Mouse (Mus musculus) liver, embryonic 15.5 days (tissue): ENCODE measurements at regions not wholly inside any gene's neighbourhood (a gene's known extent, or its start where the extent isn't known, plus 50 kb on each side); places are given as distances from the start of the nearest gene placed in this dataset.

Experiments used
- ATAC-seq: fragments of 200-750 bp; cut with Nextera tagmentation; 2 replicates; pipeline ENCODE4 v1.8.0; 2017; ENCODE audit warnings: moderate number of reproducible peaks, mild to moderate bottlenecking, moderate library complexity; ENCODE audit not compliant: insufficient read depth
- H3K27ac ChIP-seq: fragments of 300-500 bp; sonication (generic); replicated peaks from 2 replicates; pipeline ENCODE4 v1.5.1; 2015; ENCODE audit warnings: mild to moderate bottlenecking, inconsistent platforms
- H3K27me3 ChIP-seq: fragments of 300-500 bp; sonication (generic); 2 replicates; pipeline ENCODE4 v1.6.1; 2015; ENCODE audit warnings: mild to moderate bottlenecking, inconsistent platforms
- H3K36me3 ChIP-seq: fragments of 300-500 bp; sonication (generic); replicated peaks from 2 replicates; pipeline ENCODE4 v1.6.1; 2015; ENCODE audit warnings: moderate library complexity, mild to moderate bottlenecking, inconsistent platforms
- H3K4me1 ChIP-seq: fragments of 300-500 bp; sonication (generic); replicated peaks from 2 replicates; pipeline ENCODE4 v1.6.1; 2015; ENCODE audit warnings: inconsistent platforms
- H3K4me2 ChIP-seq: fragments of 300-500 bp; sonication (generic); 2 replicates; pipeline ENCODE4 v1.6.1; 2015; ENCODE audit warnings: moderate library complexity, mild to moderate bottlenecking, inconsistent platforms
- H3K4me3 ChIP-seq: fragments of 300-500 bp; sonication (generic); replicated peaks from 2 replicates; pipeline ENCODE4 v1.5.1; 2015; ENCODE audit warnings: mild to moderate bottlenecking, inconsistent platforms
- H3K9ac ChIP-seq: fragments of 300-500 bp; sonication (generic); 2 replicates; pipeline ENCODE4 v1.6.1; 2015; ENCODE audit warnings: moderate library complexity, mild to moderate bottlenecking, inconsistent platforms
- H3K9me3 ChIP-seq: fragments of 300-500 bp; sonication (generic); replicated peaks from 2 replicates; pipeline ENCODE4 v1.6.1; 2016; ENCODE audit warnings: inconsistent platforms
- WGBS: fragments of 180-500 bp; shearing (Covaris S2); methylation state at CpG from one replicate; pipeline ENCODE4 v1.1.7; 2015; ENCODE audit warnings: mixed read lengths; ENCODE audit not compliant: insufficient replicate concordance; 5-methylcytosine and 5-hydroxymethylcytosine counted together

DNA sequence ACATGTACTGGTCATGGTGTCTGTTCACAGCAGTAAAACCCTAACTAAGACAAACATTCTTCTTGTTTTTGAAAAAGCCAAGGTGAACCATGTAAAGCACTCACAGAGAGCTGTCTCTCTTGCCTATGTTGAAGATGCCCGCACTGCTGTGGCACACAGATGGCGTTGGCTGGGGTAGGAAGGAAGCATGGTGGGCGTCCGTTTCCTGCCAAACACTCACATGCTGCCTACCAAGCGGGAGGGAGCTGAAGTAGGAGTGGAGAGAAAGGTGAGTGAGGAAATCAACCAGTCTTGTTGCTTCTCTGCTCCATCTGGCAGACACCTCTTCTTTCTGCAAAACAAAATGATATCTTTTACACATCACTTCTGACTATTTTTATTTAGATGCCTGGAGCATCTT lies 200.0 kb downstream of the Diras2 start:
- 43% methylated on average over 5 of the region's 5 CpGs for WGBS
- H3K9ac ChIP-seq: no peak overlapping the region
- no peak overlapping the region for H3K4me3 ChIP-seq
- ATAC-seq: no peak
- no peak overlapping the region for H3K4me2 ChIP-seq
- H3K27ac ChIP-seq: no peak overlapping the region
- no peaks in the 10 kb centered on the region for H3K27me3 ChIP-seq
- no peaks in the 10 kb centered on the region for H3K36me3 ChIP-seq
- no peaks in the 10 kb centered on the region for H3K4me1 ChIP-seq
- no peaks in the 10 kb centered on the region for H3K9me3 ChIP-seq

DNA sequence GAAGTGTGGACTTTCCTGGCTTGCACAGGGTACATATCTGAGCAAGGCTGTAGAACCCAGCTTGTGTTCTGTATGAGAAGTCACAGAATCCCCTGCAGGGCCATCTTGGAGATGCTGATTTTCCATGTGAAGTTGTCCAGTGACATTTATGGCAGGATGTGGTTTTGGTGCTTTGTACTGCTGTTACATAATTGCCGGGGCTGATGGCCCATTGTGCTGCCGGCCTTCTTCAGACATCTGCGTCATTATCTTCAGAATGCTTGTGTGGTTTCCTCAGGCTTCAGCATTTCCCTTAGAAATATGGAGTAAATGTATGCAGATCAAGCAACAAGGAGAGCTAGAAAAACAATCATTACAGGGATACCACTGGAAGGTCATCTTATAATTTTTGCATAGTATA lies 196.1 kb downstream of the Diras2 start:
- Histone ChIP-seq H3K4me1 (no peaks in the 10 kb centered on the region), H3K27ac (no peak overlapping the region), H3K9me3 (no peaks in the 10 kb centered on the region), H3K4me3 (no peak overlapping the region), H3K4me2 (no peak overlapping the region), H3K27me3 (no peaks in the 10 kb centered on the region), H3K36me3 (no peaks in the 10 kb centered on the region), H3K9ac (no peak overlapping the region)
- WGBS: 14% methylated on average over 3 of the region's 3 CpGs
- ATAC-seq: no peak

DNA sequence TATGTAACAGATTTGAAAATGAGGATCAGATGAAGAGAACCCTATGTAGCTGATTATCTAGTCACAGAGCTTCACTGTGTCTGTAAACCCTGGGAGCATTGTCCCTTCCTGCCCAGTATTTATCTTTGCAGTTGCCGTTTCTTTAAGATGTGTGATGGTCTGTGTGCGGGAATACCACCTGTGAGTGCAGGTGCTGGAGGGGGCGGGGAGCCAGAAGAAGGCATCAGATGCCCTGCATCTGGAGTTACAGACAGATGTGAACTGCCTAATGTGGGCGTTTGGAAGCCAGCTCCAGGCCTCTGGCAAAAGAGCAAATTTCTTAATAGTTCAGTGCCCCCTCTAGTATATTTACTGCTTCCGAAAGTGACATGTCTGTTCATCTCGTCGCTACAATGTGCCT lies 193.1 kb downstream of the Diras2 start:
- Histone ChIP-seq H3K4me3 (no peak overlapping the region), H3K27me3 (no peaks in the 10 kb centered on the region), H3K36me3 (no peaks in the 10 kb centered on the region), H3K9me3 (no peaks in the 10 kb centered on the region), H3K9ac (no peak overlapping the region), H3K4me1 (no peaks in the 10 kb centered on the region), H3K27ac (no peak overlapping the region), H3K4me2 (no peak overlapping the region)
- no peak for ATAC-seq
- WGBS: 62% methylated on average over 7 of the region's 7 CpGs

DNA sequence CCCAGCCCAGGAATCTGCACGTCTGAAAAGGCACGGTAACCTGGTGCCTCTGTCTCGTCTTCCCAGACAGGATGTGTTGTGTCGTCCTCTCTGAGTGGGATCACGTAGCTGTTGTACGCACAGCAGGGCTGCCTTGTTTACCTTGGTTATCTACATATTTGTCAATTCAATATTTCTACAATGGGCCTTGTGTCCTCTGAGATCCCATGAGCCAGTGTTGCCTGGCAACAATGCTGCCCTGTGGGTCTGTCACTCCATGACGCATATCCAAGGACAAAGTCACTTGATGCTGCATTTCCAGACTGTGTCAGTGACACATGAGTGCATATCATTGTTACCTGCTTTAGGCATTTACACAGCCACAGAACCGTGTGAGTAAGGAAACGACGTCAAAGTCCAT lies 191.9 kb downstream of the Diras2 start:
- H3K36me3 ChIP-seq: no peaks in the 10 kb centered on the region
- no peak overlapping the region for H3K27ac ChIP-seq
- H3K9me3 ChIP-seq: no peaks in the 10 kb centered on the region
- H3K4me3 ChIP-seq: no peak overlapping the region
- H3K4me1 ChIP-seq: no peaks in the 10 kb centered on the region
- 61% methylated on average over 10 of the region's 10 CpGs for WGBS
- no peak for ATAC-seq
- no peaks in the 10 kb centered on the region for H3K27me3 ChIP-seq
- no peak overlapping the region for H3K4me2 ChIP-seq
- H3K9ac ChIP-seq: no peak overlapping the region

DNA sequence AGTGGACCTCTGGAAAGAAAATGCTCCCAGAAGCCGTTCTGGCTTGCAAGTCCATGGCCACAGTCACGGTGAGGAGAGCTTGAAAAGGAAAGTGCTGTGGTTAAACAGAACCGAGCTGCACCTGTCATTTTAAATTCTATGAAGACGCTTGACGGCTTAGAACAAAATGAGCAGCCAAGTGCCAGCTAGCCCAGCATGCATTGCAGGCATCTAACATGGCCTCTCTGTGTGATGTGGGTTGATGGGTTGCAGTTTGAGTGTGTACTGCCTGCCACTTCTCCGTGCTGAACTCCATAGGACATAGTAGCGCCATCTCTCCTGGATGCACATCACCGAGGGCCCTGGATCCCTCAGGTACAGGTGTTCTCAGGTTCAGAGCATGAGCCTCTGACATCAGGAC lies 189.1 kb downstream of the Diras2 start:
- no peak overlapping the region for H3K9ac ChIP-seq
- no peak overlapping the region for H3K4me3 ChIP-seq
- no peak overlapping the region for H3K27ac ChIP-seq
- no peaks in the 10 kb centered on the region for H3K36me3 ChIP-seq
- no peak for ATAC-seq
- H3K4me1 ChIP-seq: no peaks in the 10 kb centered on the region
- H3K4me2 ChIP-seq: no peak overlapping the region
- WGBS: 65% methylated on average over 8 of the region's 8 CpGs
- no peaks in the 10 kb centered on the region for H3K9me3 ChIP-seq
- H3K27me3 ChIP-seq: no peaks in the 10 kb centered on the region

DNA sequence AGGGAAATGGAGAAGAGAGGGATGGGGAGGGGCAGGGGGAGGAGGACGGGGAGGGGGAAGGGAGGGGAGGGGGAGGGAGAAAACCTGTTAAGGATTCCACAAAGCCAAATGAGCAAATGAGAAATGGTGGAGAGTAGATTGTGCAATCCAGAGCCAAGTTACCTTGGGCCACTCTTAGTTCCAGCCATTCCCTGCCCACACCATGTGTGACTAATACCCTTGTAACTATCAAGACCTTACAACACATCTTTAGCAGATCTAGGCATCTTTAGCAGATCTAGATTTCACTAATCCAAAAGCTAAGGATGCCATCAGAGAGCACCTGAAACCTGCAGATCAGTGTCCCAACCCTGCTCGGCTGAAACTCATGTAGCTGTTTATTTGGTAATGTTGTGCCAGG lies 186.7 kb downstream of the Diras2 start:
- no peaks in the 10 kb centered on the region for H3K27me3 ChIP-seq
- no peak overlapping the region for H3K9ac ChIP-seq
- no peaks in the 10 kb centered on the region for H3K9me3 ChIP-seq
- WGBS: 60% methylated on average over 2 of the region's 2 CpGs
- no peak for ATAC-seq
- H3K27ac ChIP-seq: no peak overlapping the region
- H3K36me3 ChIP-seq: no peaks in the 10 kb centered on the region
- no peaks in the 10 kb centered on the region for H3K4me1 ChIP-seq
- no peak overlapping the region for H3K4me2 ChIP-seq
- H3K4me3 ChIP-seq: no peak overlapping the region

DNA sequence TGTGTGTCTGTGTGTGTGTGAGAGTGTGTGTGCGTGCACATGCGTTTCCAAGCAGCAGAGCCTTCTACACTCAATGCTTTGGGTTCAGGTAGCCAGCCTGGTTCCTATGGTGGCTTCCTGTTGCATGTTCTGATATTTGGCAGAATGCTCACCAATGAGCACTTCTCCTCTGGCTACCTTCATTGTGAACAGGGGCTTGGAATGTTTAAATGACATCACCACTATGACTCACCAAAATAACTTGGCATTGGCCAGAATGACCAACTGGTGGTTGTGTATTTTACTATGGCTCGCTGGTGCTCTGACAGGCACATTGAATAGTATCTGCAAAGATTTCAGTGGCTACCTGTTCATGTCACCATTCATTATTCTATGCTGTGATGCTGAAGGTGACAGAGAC lies 186.2 kb downstream of the Diras2 start:
- no peak overlapping the region for H3K9ac ChIP-seq
- no peaks in the 10 kb centered on the region for H3K36me3 ChIP-seq
- WGBS: 73% methylated on average over 3 of the region's 3 CpGs
- H3K9me3 ChIP-seq: no peaks in the 10 kb centered on the region
- H3K4me1 ChIP-seq: no peaks in the 10 kb centered on the region
- H3K4me3 ChIP-seq: no peak overlapping the region
- ATAC-seq: no peak
- H3K27ac ChIP-seq: no peak overlapping the region
- no peak overlapping the region for H3K4me2 ChIP-seq
- H3K27me3 ChIP-seq: no peaks in the 10 kb centered on the region

DNA sequence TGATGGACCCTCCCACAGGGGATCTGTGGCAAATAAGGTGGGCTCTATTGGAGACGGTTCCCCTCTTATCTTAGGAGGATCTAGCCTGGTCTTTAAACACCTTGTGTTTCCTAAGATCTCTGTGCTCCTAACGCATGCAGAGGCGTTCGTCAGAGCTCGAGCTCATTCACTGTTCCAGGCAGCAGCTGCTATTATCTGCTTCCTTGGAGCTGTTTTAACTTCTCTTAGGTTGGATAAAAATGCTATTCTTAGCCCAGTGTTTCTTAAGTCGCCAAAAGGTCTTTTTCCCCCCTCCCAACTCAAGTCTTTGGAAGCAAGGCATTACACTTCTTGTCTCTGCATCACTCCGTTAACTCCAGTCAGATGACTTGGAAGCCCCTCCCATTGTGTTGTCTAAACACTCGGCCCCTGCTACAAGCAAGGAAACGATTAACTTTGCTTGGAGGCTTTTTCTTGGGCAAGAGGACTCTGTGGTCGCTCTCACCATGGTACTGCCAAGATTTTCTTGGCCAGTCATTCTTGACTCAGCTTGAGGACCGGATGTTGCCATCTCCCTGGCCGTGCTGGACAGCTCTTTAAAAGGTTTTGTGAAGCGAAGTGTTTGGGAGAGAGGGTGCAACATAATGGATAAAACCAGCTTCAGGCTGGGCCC lies 185.6 kb downstream of the Diras2 start:
- Histone ChIP-seq H3K9me3 (no peaks in the 10 kb centered on the region), H3K4me2 (no peak overlapping the region), H3K4me3 (no peak overlapping the region), H3K27ac (no peak overlapping the region), H3K27me3 (no peaks in the 10 kb centered on the region), H3K9ac (no peak overlapping the region), H3K4me1 (no peaks in the 10 kb centered on the region), H3K36me3 (no peaks in the 10 kb centered on the region)
- no peak for ATAC-seq
- WGBS: 52% methylated on average over 13 of the region's 13 CpGs

DNA sequence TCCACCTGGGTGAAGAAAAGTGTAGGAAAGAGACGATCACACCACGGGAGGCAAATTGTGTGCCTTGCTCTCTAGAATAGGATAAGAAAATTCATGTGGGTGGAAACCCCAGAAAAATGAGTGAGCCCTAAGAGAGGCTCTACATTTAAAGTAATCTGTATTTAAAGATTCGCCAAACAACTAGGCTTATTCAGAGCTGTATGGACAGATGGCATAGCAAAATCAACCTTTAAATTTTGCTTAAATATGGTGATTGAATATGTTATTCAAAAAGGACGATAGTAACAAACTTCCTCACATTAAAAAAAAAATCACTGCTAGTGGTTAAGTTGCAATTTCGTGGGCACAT lies 185.1 kb downstream of the Diras2 start:
- no peaks in the 10 kb centered on the region for H3K9me3 ChIP-seq
- no peak overlapping the region for H3K27ac ChIP-seq
- ATAC-seq: no peak
- H3K9ac ChIP-seq: no peak overlapping the region
- H3K4me3 ChIP-seq: no peak overlapping the region
- no peak overlapping the region for H3K4me2 ChIP-seq
- 62% methylated on average over 5 of the region's 5 CpGs for WGBS
- H3K4me1 ChIP-seq: no peaks in the 10 kb centered on the region
- no peaks in the 10 kb centered on the region for H3K36me3 ChIP-seq
- H3K27me3 ChIP-seq: no peaks in the 10 kb centered on the region

DNA sequence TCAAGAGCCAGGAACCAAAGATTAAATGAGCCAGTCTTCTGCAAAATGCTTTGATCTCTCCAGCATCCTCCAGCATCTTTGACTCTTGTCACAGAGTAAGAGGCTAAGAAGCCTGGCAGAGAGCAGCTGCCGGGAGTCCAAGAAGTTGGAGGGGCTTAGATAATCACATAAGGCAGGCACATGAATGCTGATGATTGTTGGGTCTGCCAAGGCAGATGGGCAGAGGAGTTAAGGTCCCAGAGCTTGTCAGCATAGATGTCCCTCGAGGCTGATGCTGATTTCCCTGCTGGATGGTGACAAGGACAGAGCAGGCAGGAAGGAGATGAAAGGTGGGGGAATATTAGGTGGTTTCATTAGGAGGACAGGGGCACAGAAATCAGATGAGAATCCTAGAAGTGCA lies 183.4 kb downstream of the Diras2 start:
- ATAC-seq: no peak
- H3K9me3 ChIP-seq: no peaks in the 10 kb centered on the region
- no peaks in the 10 kb centered on the region for H3K4me1 ChIP-seq
- no peaks in the 10 kb centered on the region for H3K36me3 ChIP-seq
- H3K4me2 ChIP-seq: no peak overlapping the region
- no peaks in the 10 kb centered on the region for H3K27me3 ChIP-seq
- no peak overlapping the region for H3K4me3 ChIP-seq
- H3K27ac ChIP-seq: no peak overlapping the region
- no peak overlapping the region for H3K9ac ChIP-seq
- 37% methylated on average over 2 of the region's 2 CpGs for WGBS

DNA sequence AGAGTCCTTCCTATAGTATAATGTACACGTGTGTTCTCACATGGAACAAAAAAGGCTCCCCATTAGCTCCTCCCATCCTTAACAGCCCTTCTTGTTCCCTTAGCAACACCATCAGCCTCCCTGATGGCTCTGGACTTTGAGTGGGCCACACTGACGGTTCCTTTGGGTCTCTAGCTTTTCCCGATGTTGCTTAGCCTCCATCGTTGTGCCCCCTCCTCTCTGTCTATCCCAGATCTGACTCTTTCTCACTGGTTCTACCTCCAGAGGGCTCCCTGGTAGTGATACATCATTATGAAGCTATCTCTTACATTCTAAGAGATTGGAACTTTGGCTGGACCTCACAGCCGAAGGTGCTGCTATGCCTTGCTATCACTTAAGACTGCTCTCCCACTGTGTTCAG lies 181.5 kb downstream of the Diras2 start:
- H3K4me1 ChIP-seq: no peaks in the 10 kb centered on the region
- H3K9me3 ChIP-seq: no peaks in the 10 kb centered on the region
- no peak overlapping the region for H3K4me2 ChIP-seq
- no peak overlapping the region for H3K4me3 ChIP-seq
- H3K9ac ChIP-seq: no peak overlapping the region
- ATAC-seq: no peak
- no peaks in the 10 kb centered on the region for H3K36me3 ChIP-seq
- no peak overlapping the region for H3K27ac ChIP-seq
- WGBS: 70% methylated on average over 5 of the region's 5 CpGs
- H3K27me3 ChIP-seq: no peaks in the 10 kb centered on the region

DNA sequence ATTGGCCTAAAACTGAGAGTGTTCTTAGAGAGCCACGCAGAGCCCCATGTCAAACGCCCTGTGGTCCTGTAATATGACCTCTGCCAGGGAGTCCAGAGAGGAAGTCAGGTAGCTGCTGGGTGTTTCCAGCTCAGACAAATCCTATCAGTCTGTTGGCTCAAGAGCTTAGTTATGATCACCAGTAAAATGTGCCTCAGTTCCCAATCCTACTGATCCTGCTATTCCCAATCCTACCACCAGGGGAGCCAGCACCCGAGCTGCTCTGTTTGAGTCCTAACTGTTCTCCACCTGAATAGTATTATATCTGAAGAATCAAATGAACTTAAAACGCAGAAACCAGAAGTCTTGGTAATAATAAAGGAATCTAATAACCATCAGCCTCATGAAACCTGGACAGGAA lies 178.5 kb downstream of the Diras2 start:
- H3K4me1 ChIP-seq: no peaks in the 10 kb centered on the region
- H3K36me3 ChIP-seq: no peaks in the 10 kb centered on the region
- no peak overlapping the region for H3K27ac ChIP-seq
- ATAC-seq: no peak
- 61% methylated on average over 4 of the region's 4 CpGs for WGBS
- no peak overlapping the region for H3K4me2 ChIP-seq
- no peak overlapping the region for H3K9ac ChIP-seq
- H3K9me3 ChIP-seq: no peaks in the 10 kb centered on the region; the same call in 1 of the 2 replicates
- H3K27me3 ChIP-seq: no peaks in the 10 kb centered on the region
- no peak overlapping the region for H3K4me3 ChIP-seq
